Mouse (Mus musculus) liver, adult 2 months (tissue): Measurements from ENCODE around the gene Micall1.

Experiments used
- CTCF ChIP-seq: fragments of 200-500 bp; IDR thresholded peaks from 2 replicates; pipeline ENCODE4 v1.5.1; 2011; ENCODE audit warnings: low read depth, low read length, control low read depth
- POLR2A ChIP-seq: fragments of 200-500 bp; IDR thresholded peaks from 2 replicates; pipeline ENCODE4 v1.6.1; 2011; ENCODE audit warnings: low read length, control low read depth; ENCODE audit not compliant: insufficient read depth; ENCODE audit errors: extremely low read depth

DNA sequence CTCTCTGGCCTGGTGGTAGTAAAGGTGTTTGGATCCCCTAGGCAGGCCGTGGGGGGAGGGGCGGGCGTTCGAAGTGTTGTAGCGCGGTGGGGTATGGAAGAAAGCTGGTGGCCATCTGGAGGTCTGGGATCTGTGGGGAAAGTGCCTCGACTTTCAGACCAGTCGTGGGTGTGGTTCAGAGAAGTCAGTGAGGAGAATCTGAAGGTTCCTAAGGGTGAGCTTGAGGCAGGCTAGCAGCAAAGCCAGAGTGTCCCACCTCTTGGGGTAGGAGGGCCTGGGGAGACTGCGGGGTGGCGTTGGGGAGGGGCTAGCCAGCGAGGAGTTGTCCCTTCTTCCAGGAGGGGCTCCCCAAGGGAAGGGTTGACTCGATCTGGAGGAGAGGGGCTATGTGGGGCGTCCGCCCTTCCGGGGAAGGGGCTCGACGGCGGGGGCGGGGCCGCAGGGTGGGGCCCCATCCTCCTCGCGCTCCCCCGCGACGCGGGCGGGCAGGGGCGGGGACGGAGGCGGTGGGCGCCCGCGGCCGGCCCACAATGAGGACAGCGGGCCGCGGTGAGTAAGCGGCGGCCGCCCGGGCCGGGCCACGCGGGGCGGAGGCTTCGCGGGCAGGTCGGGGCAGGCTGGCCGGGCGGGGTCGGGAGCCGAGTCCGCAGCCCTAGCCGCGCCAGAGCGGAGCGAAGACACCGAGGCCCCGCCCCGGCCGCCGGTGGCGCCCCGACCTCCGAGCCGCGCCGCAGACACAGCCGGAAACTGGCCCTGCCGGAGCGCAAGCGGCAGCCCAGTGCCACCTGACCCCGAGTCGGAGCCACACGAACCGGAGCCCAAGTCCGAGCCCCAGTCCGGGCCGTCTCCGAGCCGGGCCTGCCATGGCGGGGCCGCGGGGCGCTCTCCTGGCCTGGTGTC lies at the start of gene Micall1:
- TF ChIP-seq CTCF (no peak), POLR2A (peak; percentile 61; the same call in 1 of the 2 replicates)
